Mouse (Mus musculus) heart, embryonic 14.5 days (tissue): Measurements from ENCODE around the gene Pdzd2. TPM values are rescaled to one million over a fixed set of nuclear protein-coding genes. Genes with fewer than 3 reads are reported as not detected.
A peak's percentile ranks its signal among the peaks of the same experiment; 100 is the strongest.

Source experiments
- ATAC-seq: fragments of 200-750 bp; cut with Nextera tagmentation; 2 replicates; pipeline ENCODE4 v1.8.0; 2017; ENCODE audit warnings: low read depth, moderate TSS enrichment; ENCODE audit not compliant: insufficient number of reproducible peaks, insufficient read depth, low FRiP score
- H3K27ac ChIP-seq, 2 experiments: fragments of 200-500 bp in 1 of 2; fragments of 300-500 bp in 1 of 2; sonication (generic) in 1 of 2; replicated peaks in 1 of 2; 2 replicates each; pipeline ENCODE4 v1.5.1; 2012 to 2014; ENCODE audit warnings: low read depth in 2 of 2, low read length in 2 of 2, control low read depth in 1 of 2, mild to moderate bottlenecking in 1 of 2, mixed read lengths in 1 of 2; ENCODE audit not compliant: control insufficient read depth in 1 of 2, insufficient read depth in 1 of 2
- H3K27me3 ChIP-seq: fragments of 300-500 bp; sonication (generic); 2 replicates; pipeline ENCODE4 v1.6.1; 2014; ENCODE audit warnings: mild to moderate bottlenecking, low read length, control low read depth; ENCODE audit not compliant: control insufficient read depth, insufficient read depth
- H3K36me3 ChIP-seq: fragments of 300-500 bp; sonication (generic); 2 replicates; pipeline ENCODE4 v1.6.1; 2014; ENCODE audit warnings: mild to moderate bottlenecking, control low read depth, low read length, mixed read lengths; ENCODE audit not compliant: control insufficient read depth, insufficient read depth
- H3K4me1 ChIP-seq, 2 experiments: fragments of 200-500 bp in 1 of 2; fragments of 300-500 bp in 1 of 2; sonication (generic) in 1 of 2; 2 replicates each; pipeline ENCODE4 v1.6.1; 2012 to 2014; ENCODE audit warnings: low read length in 2 of 2, control low read depth in 1 of 2, mixed read lengths in 1 of 2; ENCODE audit not compliant: control insufficient read depth in 2 of 2, insufficient read depth in 2 of 2
- H3K4me2 ChIP-seq: fragments of 300-500 bp; sonication (generic); 2 replicates; pipeline ENCODE4 v1.6.1; 2014; ENCODE audit warnings: mild to moderate bottlenecking, low read length
- H3K4me3 ChIP-seq, 2 experiments: fragments of 200-500 bp in 1 of 2; fragments of 300-500 bp in 1 of 2; sonication (generic) in 1 of 2; 2 replicates each; pipeline ENCODE4 v1.5.1; 2012 to 2014; ENCODE audit warnings: low read length in 2 of 2, mild to moderate bottlenecking in 2 of 2, control low read depth in 1 of 2, low read depth in 1 of 2, moderate library complexity in 1 of 2; ENCODE audit not compliant: control insufficient read depth in 1 of 2, insufficient read depth in 1 of 2
- H3K9ac ChIP-seq: fragments of 300-500 bp; sonication (generic); 2 replicates; pipeline ENCODE4 v1.6.1; 2014; ENCODE audit warnings: mild to moderate bottlenecking, low read length
- H3K9me3 ChIP-seq: fragments of 300-500 bp; sonication (generic); 2 replicates; pipeline ENCODE4 v1.6.1; 2016; ENCODE audit warnings: low read length, control low read depth; ENCODE audit not compliant: control insufficient read depth
- WGBS: fragments of 180-500 bp; shearing (Covaris S2); extraction: QIAGEN DNeasy Blood & Tissue Kit; methylation state at CpG from one replicate; pipeline ENCODE4 v1.1.7; 2014; 5-methylcytosine and 5-hydroxymethylcytosine counted together
- polyA plus RNA-seq: library from polyadenylated mRNA; unstranded; fragments of >200 nt; fragmentation: Nextera tagmentation; extraction: Ambion mirVana; gene quantifications from 2 replicates; pipeline ENCODE4 v1.2.1, GENCODE M21; 2014

Gene Pdzd2
- polyA plus RNA-seq, 1 experiment from 2014 or later = 16.8 TPM

DNA sequence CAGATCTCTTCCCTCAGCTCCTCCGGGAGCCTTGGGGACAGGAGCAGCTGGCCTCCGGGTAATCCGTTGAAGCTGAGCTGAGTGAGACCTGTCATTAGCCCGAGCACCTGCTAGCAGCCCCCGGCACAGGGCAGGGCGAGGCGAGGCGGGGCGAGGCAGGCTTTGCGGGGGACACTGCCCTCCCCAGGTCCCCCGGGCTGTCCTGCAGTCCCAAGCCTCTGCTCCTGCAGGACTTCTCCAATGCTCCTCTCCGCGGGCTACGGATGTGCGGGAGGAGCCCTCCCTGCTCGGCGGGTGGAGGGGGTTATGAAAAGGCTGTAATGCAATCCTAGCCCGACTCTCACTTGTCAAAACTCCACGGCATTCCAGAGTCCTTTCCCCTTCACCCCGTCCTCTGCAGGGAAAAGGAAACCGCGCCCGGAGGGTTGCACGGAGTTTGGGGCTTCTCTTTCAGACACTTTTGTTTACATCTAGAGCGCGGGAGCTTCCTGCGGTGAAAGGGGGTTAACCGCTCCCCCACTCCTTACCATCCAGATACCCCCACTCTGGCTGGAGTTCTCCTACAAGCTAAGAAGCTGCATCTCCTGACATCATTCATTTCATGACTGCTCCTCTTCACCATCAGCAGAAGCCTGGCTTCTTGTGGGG, 190.3 kb downstream of the Pdzd2 start:
- H3K27me3 ChIP-seq = no peaks in the 10 kb centered on the region
- peak overlapping the region; percentile 55 to 69 for H3K4me3 ChIP-seq
- no peaks in the 10 kb centered on the region for H3K9me3 ChIP-seq
- peak overlapping the region; percentile 97 for H3K4me2 ChIP-seq
- peak overlapping the region; percentile 75 for H3K9ac ChIP-seq
- peaks cover 35 to 42% of the 10 kb centered on the region in 2 experiments for H3K4me1 ChIP-seq
- H3K27ac ChIP-seq = peak overlapping the region; percentile 15 to 64
- H3K36me3 ChIP-seq = no peaks in the 10 kb centered on the region
- ATAC-seq = peak; percentile 28; the same call in 1 of the 2 replicates
- WGBS = 1% methylated on average over 28 of the region's 28 CpGs

DNA sequence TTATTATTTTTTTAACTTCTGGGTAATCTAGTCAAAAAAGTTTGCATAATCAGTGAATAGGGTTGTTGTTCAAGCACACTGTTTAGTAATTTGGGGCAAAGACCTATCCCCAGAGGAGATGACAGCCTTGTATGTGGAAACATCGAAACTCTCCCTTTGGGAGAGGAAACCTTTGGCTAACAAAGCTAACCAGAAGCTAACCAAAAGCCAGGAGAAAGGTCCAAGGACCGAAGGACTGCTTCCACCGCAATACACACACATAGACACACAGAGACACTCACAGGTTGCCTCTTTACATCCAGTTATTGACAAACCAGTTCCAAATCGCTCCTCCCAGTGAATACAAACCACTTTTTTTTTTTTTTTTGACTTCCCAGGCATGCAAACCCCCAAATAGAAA, 191.0 kb downstream of the Pdzd2 start:
- Histone ChIP-seq H3K27me3 (no peaks in the 10 kb centered on the region), H3K27ac (no peak overlapping the region), H3K4me2 (peak overlapping the region; percentile 97), H3K9me3 (no peaks in the 10 kb centered on the region), H3K36me3 (no peaks in the 10 kb centered on the region), H3K9ac (peak overlapping the region; percentile 75), H3K4me1 (peaks cover 33 to 38% of the 10 kb centered on the region in 2 experiments), H3K4me3 (peak overlapping the region; percentile 55 to 69)
- ATAC-seq = no peak
- WGBS = 47% methylated on average over 4 of the region's 4 CpGs

DNA sequence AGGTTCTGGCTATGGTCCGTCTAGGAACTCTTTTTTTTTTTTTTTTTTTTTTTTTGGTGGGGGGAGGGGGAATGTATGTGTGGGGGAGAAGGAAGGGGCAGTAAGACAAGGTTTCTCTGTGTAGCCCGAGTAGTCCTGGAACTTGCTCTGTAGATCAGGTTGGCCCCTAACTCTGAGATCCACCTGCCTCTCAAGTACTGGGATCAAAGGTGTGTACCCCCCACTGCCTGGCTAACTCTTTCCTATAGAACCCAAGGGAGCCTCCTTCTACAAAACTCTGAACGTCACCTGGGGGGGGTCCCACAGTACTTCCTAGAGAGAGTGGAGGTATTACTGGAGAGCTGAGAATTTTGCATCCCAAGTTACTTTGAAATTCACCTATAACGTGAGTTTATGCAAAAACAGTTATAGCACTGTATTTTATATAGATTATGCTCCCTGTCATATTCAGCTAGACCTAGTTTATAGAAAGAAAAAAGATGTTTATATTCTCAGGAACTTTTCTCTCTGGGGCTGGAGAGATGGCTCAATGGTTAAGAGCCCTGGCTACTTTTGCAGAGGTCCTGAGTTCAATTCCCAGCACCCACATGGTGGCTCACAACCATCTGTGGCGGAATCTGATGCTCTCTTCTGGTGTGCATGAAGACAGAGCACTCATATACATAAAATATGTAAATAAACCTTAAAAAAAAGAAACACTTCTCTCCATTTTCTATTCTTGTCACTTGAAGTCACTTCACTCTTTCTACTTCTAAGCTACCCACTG, 191.9 kb downstream of the Pdzd2 start:
- Histone ChIP-seq H3K27ac (no peak overlapping the region), H3K36me3 (no peaks in the 10 kb centered on the region), H3K4me2 (no peak overlapping the region), H3K27me3 (no peaks in the 10 kb centered on the region), H3K9me3 (no peaks in the 10 kb centered on the region), H3K9ac (no peak overlapping the region), H3K4me1 (peaks cover 29 to 31% of the 10 kb centered on the region in 2 experiments), H3K4me3 (no peak overlapping the region)
- WGBS = 84% methylated on average over 5 of the region's 5 CpGs
- ATAC-seq = no peak

DNA sequence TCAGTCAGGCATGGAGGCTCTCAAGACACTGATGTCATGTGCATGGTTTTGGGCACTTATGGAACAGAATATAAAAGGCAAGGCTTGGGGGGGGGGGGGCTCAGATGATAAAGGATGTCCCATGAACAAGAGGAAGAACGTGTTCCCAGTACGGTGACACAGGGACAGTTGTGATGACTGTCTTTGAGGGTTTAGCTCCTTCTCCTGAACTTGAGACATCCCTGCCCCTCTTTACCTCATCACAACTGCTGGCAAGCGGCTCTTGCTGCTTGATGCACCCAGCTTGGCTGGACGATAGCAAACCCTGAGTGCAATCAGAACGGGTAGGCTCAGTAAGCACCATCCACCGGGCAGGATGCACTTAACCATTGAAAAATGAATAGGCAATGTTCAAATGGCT, 192.9 kb downstream of the Pdzd2 start:
- Histone ChIP-seq H3K36me3 (no peaks in the 10 kb centered on the region), H3K4me1 (peaks cover 28 to 31% of the 10 kb centered on the region in 2 experiments), H3K9ac (no peak overlapping the region), H3K27me3 (no peaks in the 10 kb centered on the region), H3K4me3 (no peak overlapping the region), H3K27ac (0 out of 4 replicates have a peak overlapping the region, but pooled peaks of 1 of the 2 experiments have one; percentile 6), H3K4me2 (no peak overlapping the region), H3K9me3 (no peaks in the 10 kb centered on the region)
- ATAC-seq = no peak
- 68% methylated on average over 6 of the region's 6 CpGs for WGBS

DNA sequence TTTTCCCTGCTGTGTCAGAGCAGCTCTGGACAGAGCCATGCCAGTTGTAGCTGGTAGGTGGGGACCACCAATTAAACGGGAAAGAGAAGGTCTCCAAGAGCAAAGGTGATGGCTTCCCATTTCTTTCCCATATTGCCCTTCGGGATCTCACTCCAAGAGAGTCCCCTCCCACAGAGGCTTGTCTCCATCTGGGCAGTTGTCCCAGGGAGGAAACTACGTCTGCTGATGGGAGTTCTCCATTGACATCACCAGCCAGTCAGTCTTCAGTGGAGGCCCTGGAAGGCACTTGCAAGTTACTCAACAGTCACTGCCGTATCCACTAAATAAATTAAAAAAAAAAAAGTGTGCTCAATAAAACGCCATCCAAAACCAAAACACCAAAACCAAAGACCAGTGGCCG, 194.1 kb downstream of the Pdzd2 start:
- H3K36me3 ChIP-seq = no peaks in the 10 kb centered on the region
- ATAC-seq = no peak
- H3K4me1 ChIP-seq = peaks cover 28% of the 10 kb centered on the region in 2 experiments
- no peak overlapping the region for H3K4me3 ChIP-seq
- no peak overlapping the region for H3K27ac ChIP-seq
- WGBS = 65% methylated on average over 6 of the region's 6 CpGs
- no peaks in the 10 kb centered on the region for H3K9me3 ChIP-seq
- H3K9ac ChIP-seq = no peak overlapping the region
- H3K4me2 ChIP-seq = no peak overlapping the region
- H3K27me3 ChIP-seq = no peaks in the 10 kb centered on the region

DNA sequence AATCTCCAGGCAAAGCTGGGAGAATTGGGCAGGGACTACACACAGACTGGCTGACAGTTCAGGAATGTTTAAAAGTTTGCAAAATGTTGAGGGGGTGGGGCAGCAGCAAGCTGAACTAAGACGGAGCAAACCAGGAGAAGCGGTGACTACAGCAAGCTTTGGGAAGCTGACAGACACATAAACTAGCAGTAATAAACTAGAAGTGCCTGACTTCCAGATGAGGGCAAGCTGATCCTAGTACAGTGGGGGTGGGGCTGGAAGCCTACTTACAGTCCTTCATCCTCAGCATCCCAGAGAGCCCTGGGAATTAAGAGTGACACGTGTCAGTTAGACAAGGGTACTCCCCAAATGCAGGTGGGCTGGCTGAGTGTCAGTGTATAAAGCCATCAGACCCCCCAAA, 194.5 kb downstream of the Pdzd2 start:
- Histone ChIP-seq H3K4me2 (no peak overlapping the region), H3K9ac (no peak overlapping the region), H3K9me3 (no peaks in the 10 kb centered on the region), H3K27me3 (no peaks in the 10 kb centered on the region), H3K4me3 (no peak overlapping the region), H3K4me1 (peaks cover 23% of the 10 kb centered on the region in 2 experiments), H3K27ac (no peak overlapping the region), H3K36me3 (no peaks in the 10 kb centered on the region)
- no peak for ATAC-seq
- WGBS = 61% methylated on average over 3 of the region's 3 CpGs

DNA sequence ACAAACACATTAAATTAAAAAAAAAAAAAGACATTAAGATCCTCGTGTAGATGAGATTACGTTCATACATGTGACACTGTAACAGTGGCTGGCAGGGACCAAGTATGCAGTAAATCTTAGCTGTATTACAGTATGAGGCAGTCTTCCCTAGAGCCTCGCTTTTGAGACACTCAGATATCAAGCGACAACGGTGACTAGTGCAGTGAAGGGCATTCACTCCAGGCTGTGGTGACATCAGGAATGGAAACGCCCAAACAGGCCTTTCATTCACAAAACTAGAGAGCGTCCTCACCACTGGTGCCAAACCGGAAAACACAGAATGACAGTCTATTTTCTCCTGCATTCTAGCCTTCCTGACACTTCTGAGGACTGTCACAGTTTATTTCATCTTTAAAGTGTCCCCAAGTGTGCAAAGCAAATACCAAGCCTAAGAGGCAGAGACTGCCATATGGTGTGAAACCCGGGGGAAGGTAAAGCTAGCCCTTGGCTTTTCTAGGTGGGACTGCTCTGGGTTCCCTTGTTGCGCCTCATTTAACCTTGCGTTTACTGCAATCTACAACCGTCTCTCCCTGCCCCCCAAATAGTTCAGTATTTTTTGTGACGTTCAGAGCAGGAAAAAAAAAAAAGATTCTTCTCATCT, 195.9 kb downstream of the Pdzd2 start:
- no peaks in the 10 kb centered on the region for H3K36me3 ChIP-seq
- WGBS = 57% methylated on average over 13 of the region's 13 CpGs
- no peak for ATAC-seq

More for the DNA sequence above, 195.9 kb downstream of the Pdzd2 start:
- H3K4me1 ChIP-seq = peaks cover 14 to 18% of the 10 kb centered on the region in 2 experiments
- no peaks in the 10 kb centered on the region for H3K9me3 ChIP-seq
- no peak overlapping the region for H3K27ac ChIP-seq
- no peak overlapping the region for H3K4me2 ChIP-seq
- no peak overlapping the region for H3K4me3 ChIP-seq
- H3K9ac ChIP-seq = no peak overlapping the region
- H3K27me3 ChIP-seq = no peaks in the 10 kb centered on the region
